Mouse (Mus musculus): ENCODE measurements around the gene Prkag2. TPM values are rescaled to one million over a fixed set of nuclear protein-coding genes. Genes with fewer than 3 reads are reported as not detected.

Gene Prkag2
- polyA plus RNA-seq, 1 experiment from 2014 or later: 52.2 TPM

- 57% methylated on average over 11 of the region's 11 CpGs for WGBS
- ATAC-seq: no peak
- no peak overlapping the region for H3K9ac ChIP-seq
- H3K4me2 ChIP-seq (replicated peaks): 0 out of 2 replicates have a peak overlapping the region, but pooled peaks have one; percentile 4
- peaks cover 24% of the 10 kb centered on the region for H3K4me1 ChIP-seq (replicated peaks)
- H3K4me3 ChIP-seq (replicated peaks): no peak overlapping the region
- no peaks in the 10 kb centered on the region for H3K27me3 ChIP-seq (replicated peaks)
- no peaks in the 10 kb centered on the region for H3K9me3 ChIP-seq
- H3K27ac ChIP-seq: peak overlapping the region; percentile 34; the same call in 1 of the 2 replicates
- no peaks in the 10 kb centered on the region for H3K36me3 ChIP-seq
Observed at GRCm38 (mm10) chr5:24985434-24986176, 114.8 kb downstream of the Prkag2 start.

GRCm38 (mm10) chr5:24984157-24984556 is 116.3 kb downstream of the Prkag2 start:
- Histone ChIP-seq H3K4me1 (replicated peaks) (peaks cover 24% of the 10 kb centered on the region), H3K27me3 (replicated peaks) (no peaks in the 10 kb centered on the region), H3K36me3 (no peaks in the 10 kb centered on the region), H3K4me3 (replicated peaks) (no peak overlapping the region), H3K9me3 (no peaks in the 10 kb centered on the region), H3K9ac (no peak overlapping the region), H3K4me2 (replicated peaks) (no peak overlapping the region), H3K27ac (no peak overlapping the region)
- WGBS: 82% methylated on average over 1 of the region's 1 CpGs
- no peak for ATAC-seq

GRCm38 (mm10) chr5:24983539-24983938 is 116.9 kb downstream of the Prkag2 start:
- 14% methylated on average over 3 of the region's 3 CpGs for WGBS
- H3K27ac ChIP-seq: no peak overlapping the region
- no peak overlapping the region for H3K4me3 ChIP-seq (replicated peaks)
- ATAC-seq: no peak
- H3K4me1 ChIP-seq (replicated peaks): peaks cover 28% of the 10 kb centered on the region
- no peaks in the 10 kb centered on the region for H3K27me3 ChIP-seq (replicated peaks)
- no peak overlapping the region for H3K9ac ChIP-seq
- no peaks in the 10 kb centered on the region for H3K9me3 ChIP-seq
- no peak overlapping the region for H3K4me2 ChIP-seq (replicated peaks)
- no peaks in the 10 kb centered on the region for H3K36me3 ChIP-seq

- no peak overlapping the region for H3K9ac ChIP-seq
- no peaks in the 10 kb centered on the region for H3K9me3 ChIP-seq
- no peak overlapping the region for H3K4me3 ChIP-seq (replicated peaks)
- 64% methylated on average over 3 of the region's 3 CpGs for WGBS
- no peaks in the 10 kb centered on the region for H3K36me3 ChIP-seq
- peaks cover 41% of the 10 kb centered on the region for H3K4me1 ChIP-seq (replicated peaks)
- 0 out of 2 replicates have a peak overlapping the region, but pooled peaks have one; percentile 11 for H3K27ac ChIP-seq
- ATAC-seq: no peak
- no peak overlapping the region for H3K4me2 ChIP-seq (replicated peaks)
- no peaks in the 10 kb centered on the region for H3K27me3 ChIP-seq (replicated peaks)
Observed at GRCm38 (mm10) chr5:24982258-24982657, 118.2 kb downstream of the Prkag2 start.

- Histone ChIP-seq H3K27ac (no peak overlapping the region), H3K9ac (no peak overlapping the region), H3K9me3 (no peaks in the 10 kb centered on the region), H3K4me3 (replicated peaks) (no peak overlapping the region), H3K36me3 (no peaks in the 10 kb centered on the region), H3K4me1 (replicated peaks) (peaks cover 46% of the 10 kb centered on the region), H3K27me3 (replicated peaks) (no peaks in the 10 kb centered on the region), H3K4me2 (replicated peaks) (no peak overlapping the region)
- ATAC-seq: no peak
- WGBS: 71% methylated on average over 6 of the region's 6 CpGs
Observed at GRCm38 (mm10) chr5:24981765-24982164, 118.7 kb downstream of the Prkag2 start.

- Histone ChIP-seq H3K4me3 (replicated peaks) (no peak overlapping the region), H3K9ac (no peak overlapping the region), H3K9me3 (no peaks in the 10 kb centered on the region), H3K36me3 (no peaks in the 10 kb centered on the region), H3K27ac (peak overlapping the region; percentile 91), H3K4me1 (replicated peaks) (peaks cover 44% of the 10 kb centered on the region), H3K4me2 (replicated peaks) (no peak overlapping the region), H3K27me3 (replicated peaks) (no peaks in the 10 kb centered on the region)
- ATAC-seq: peak; percentile 31
- WGBS: 43% methylated on average over 10 of the region's 10 CpGs
Observed at GRCm38 (mm10) chr5:24979968-24980345, 120.5 kb downstream of the Prkag2 start.

- 47% methylated on average over 4 of the region's 4 CpGs for WGBS
- Histone ChIP-seq H3K27me3 (replicated peaks) (no peaks in the 10 kb centered on the region), H3K27ac (peak overlapping the region; percentile 91), H3K4me1 (replicated peaks) (peaks cover 39% of the 10 kb centered on the region), H3K9ac (no peak overlapping the region), H3K4me3 (replicated peaks) (no peak overlapping the region), H3K4me2 (replicated peaks) (0 out of 2 replicates have a peak overlapping the region, but pooled peaks have one; percentile 9), H3K36me3 (no peaks in the 10 kb centered on the region), H3K9me3 (no peaks in the 10 kb centered on the region)
- ATAC-seq: peak; percentile 87
Observed at GRCm38 (mm10) chr5:24979312-24979967, 121.0 kb downstream of the Prkag2 start.

- 69% methylated on average over 3 of the region's 3 CpGs for WGBS
- Histone ChIP-seq H3K4me3 (replicated peaks) (no peak overlapping the region), H3K27ac (no peak overlapping the region), H3K9me3 (no peaks in the 10 kb centered on the region), H3K9ac (no peak overlapping the region), H3K4me2 (replicated peaks) (no peak overlapping the region), H3K4me1 (replicated peaks) (peaks cover 33% of the 10 kb centered on the region), H3K27me3 (replicated peaks) (no peaks in the 10 kb centered on the region), H3K36me3 (no peaks in the 10 kb centered on the region)
- ATAC-seq: no peak
Observed at GRCm38 (mm10) chr5:24976907-24977306, 123.5 kb downstream of the Prkag2 start.

- H3K4me3 ChIP-seq (replicated peaks): no peak overlapping the region
- no peak overlapping the region for H3K27ac ChIP-seq
- no peak overlapping the region for H3K9ac ChIP-seq
- H3K9me3 ChIP-seq: no peaks in the 10 kb centered on the region
- no peaks in the 10 kb centered on the region for H3K36me3 ChIP-seq
- ATAC-seq: no peak
- WGBS: 67% methylated on average over 12 of the region's 12 CpGs
- peaks cover 33% of the 10 kb centered on the region for H3K4me1 ChIP-seq (replicated peaks)
- no peaks in the 10 kb centered on the region for H3K27me3 ChIP-seq (replicated peaks)
- H3K4me2 ChIP-seq (replicated peaks): no peak overlapping the region
Observed at GRCm38 (mm10) chr5:24976236-24976635, 124.2 kb downstream of the Prkag2 start.

GRCm38 (mm10) chr5:24975100-24975499 is 125.3 kb downstream of the Prkag2 start:
- H3K9ac ChIP-seq: no peak overlapping the region
- peaks cover 28% of the 10 kb centered on the region for H3K4me1 ChIP-seq (replicated peaks)
- no peaks in the 10 kb centered on the region for H3K27me3 ChIP-seq (replicated peaks)
- WGBS: 65% methylated on average over 7 of the region's 7 CpGs
- H3K9me3 ChIP-seq: no peaks in the 10 kb centered on the region
- H3K4me2 ChIP-seq (replicated peaks): no peak overlapping the region
- no peaks in the 10 kb centered on the region for H3K36me3 ChIP-seq
- H3K4me3 ChIP-seq (replicated peaks): no peak overlapping the region
- no peak for ATAC-seq
- no peak overlapping the region for H3K27ac ChIP-seq

- WGBS: 73% methylated on average over 9 of the region's 9 CpGs
- peaks cover 26% of the 10 kb centered on the region for H3K4me1 ChIP-seq (replicated peaks)
- H3K27ac ChIP-seq: no peak overlapping the region
- ATAC-seq: no peak
- no peaks in the 10 kb centered on the region for H3K27me3 ChIP-seq (replicated peaks)
- H3K4me2 ChIP-seq (replicated peaks): no peak overlapping the region
- no peak overlapping the region for H3K4me3 ChIP-seq (replicated peaks)
- H3K9me3 ChIP-seq: no peaks in the 10 kb centered on the region
- H3K36me3 ChIP-seq: no peaks in the 10 kb centered on the region
- no peak overlapping the region for H3K9ac ChIP-seq
Observed at GRCm38 (mm10) chr5:24973672-24974225, 126.7 kb downstream of the Prkag2 start.

- WGBS: 59% methylated on average over 13 of the region's 13 CpGs
- no peak for ATAC-seq
- H3K4me3 ChIP-seq (replicated peaks): no peak overlapping the region
- no peaks in the 10 kb centered on the region for H3K36me3 ChIP-seq
- H3K4me2 ChIP-seq (replicated peaks): no peak overlapping the region
- no peak overlapping the region for H3K9ac ChIP-seq
- H3K9me3 ChIP-seq: no peaks in the 10 kb centered on the region
- no peaks in the 10 kb centered on the region for H3K27me3 ChIP-seq (replicated peaks)
- H3K27ac ChIP-seq: no peak overlapping the region
- peaks cover 21% of the 10 kb centered on the region for H3K4me1 ChIP-seq (replicated peaks)
Observed at GRCm38 (mm10) chr5:24973228-24973627, 127.2 kb downstream of the Prkag2 start.
